Mouse (Mus musculus) kidney, embryonic 15.5 days (tissue): ENCODE measurements at regions not wholly inside any gene's neighbourhood (a gene's known extent, or its start where the extent isn't known, plus 50 kb on each side); places are given as distances from the start of the nearest gene placed in this dataset.

Experiments
- ATAC-seq: fragments of 200-750 bp; cut with Nextera tagmentation; replicated peaks from 2 replicates; pipeline ENCODE4 v1.8.0; 2017; ENCODE audit warnings: moderate TSS enrichment; ENCODE audit not compliant: low FRiP score
- H3K27ac ChIP-seq: fragments of 300-500 bp; sonication (generic); 2 replicates; pipeline ENCODE4 v1.5.1; 2015; ENCODE audit warnings: mild to moderate bottlenecking, inconsistent platforms
- H3K27me3 ChIP-seq: fragments of 300-500 bp; sonication (generic); 2 replicates; pipeline ENCODE4 v1.6.1; 2015; ENCODE audit warnings: inconsistent platforms
- H3K36me3 ChIP-seq: fragments of 300-500 bp; sonication (generic); 2 replicates; pipeline ENCODE4 v1.6.1; 2015; ENCODE audit warnings: inconsistent platforms
- H3K4me1 ChIP-seq: fragments of 300-500 bp; sonication (generic); 2 replicates; pipeline ENCODE4 v1.6.1; 2015; ENCODE audit warnings: inconsistent platforms
- H3K4me2 ChIP-seq: fragments of 300-500 bp; sonication (generic); 2 replicates; pipeline ENCODE4 v1.6.1; 2015; ENCODE audit warnings: moderate library complexity, mild to moderate bottlenecking, inconsistent platforms
- H3K4me3 ChIP-seq: fragments of 300-500 bp; sonication (generic); replicated peaks from 2 replicates; pipeline ENCODE4 v1.5.1; 2015; ENCODE audit warnings: mild to moderate bottlenecking, inconsistent platforms
- H3K9ac ChIP-seq: fragments of 300-500 bp; sonication (generic); 2 replicates; pipeline ENCODE4 v1.6.1; 2015; ENCODE audit warnings: mild to moderate bottlenecking, inconsistent platforms
- H3K9me3 ChIP-seq: fragments of 300-500 bp; sonication (generic); replicated peaks from 2 replicates; pipeline ENCODE4 v1.6.1; 2016; ENCODE audit warnings: inconsistent platforms
- WGBS: fragments of 180-500 bp; shearing (Covaris S2); methylation state at CpG from one replicate; pipeline ENCODE4 v1.1.7; 2015; ENCODE audit warnings: mixed read lengths; 5-methylcytosine and 5-hydroxymethylcytosine counted together

- no peak for ATAC-seq
- WGBS = 85% methylated on average over 5 of the region's 5 CpGs
These were observed 183.5 kb downstream of the Sptssa start for GRCm38 (mm10) chr12:54472881-54473280.

GRCm38 (mm10) chr12:54472407-54472806 lies 184.0 kb downstream of the Sptssa start:
- Histone ChIP-seq H3K4me3 (no peak overlapping the region), H3K27me3 (0 out of 2 replicates have a peak, but pooled peaks cover 9% of the 10 kb centered on the region)
- WGBS = 67% methylated on average over 3 of the region's 3 CpGs

More at GRCm38 (mm10) chr12:54472881-54473280, 183.5 kb downstream of the Sptssa start:
- Histone ChIP-seq H3K4me2 (no peak overlapping the region), H3K27ac (no peak overlapping the region), H3K9ac (no peak overlapping the region), H3K27me3 (0 out of 2 replicates have a peak, but pooled peaks cover 9% of the 10 kb centered on the region), H3K9me3 (no peaks in the 10 kb centered on the region), H3K4me1 (no peaks in the 10 kb centered on the region), H3K36me3 (no peaks in the 10 kb centered on the region), H3K4me3 (no peak overlapping the region)

GRCm38 (mm10) chr12:54467635-54468034 lies 188.7 kb downstream of the Sptssa start:
- H3K36me3 ChIP-seq = no peaks in the 10 kb centered on the region
- no peaks in the 10 kb centered on the region for H3K4me1 ChIP-seq
- no peaks in the 10 kb centered on the region for H3K9me3 ChIP-seq
- 0 out of 2 replicates have a peak, but pooled peaks cover 2% of the 10 kb centered on the region for H3K27me3 ChIP-seq
- H3K4me3 ChIP-seq = no peak overlapping the region
- no peak overlapping the region for H3K4me2 ChIP-seq
- no peak for ATAC-seq
- H3K9ac ChIP-seq = no peak overlapping the region
- 83% methylated on average over 2 of the region's 2 CpGs for WGBS
- H3K27ac ChIP-seq = no peak overlapping the region

More at GRCm38 (mm10) chr12:54472407-54472806, 184.0 kb downstream of the Sptssa start:
- Histone ChIP-seq H3K36me3 (no peaks in the 10 kb centered on the region), H3K9ac (no peak overlapping the region), H3K9me3 (no peaks in the 10 kb centered on the region), H3K4me2 (no peak overlapping the region), H3K27ac (no peak overlapping the region), H3K4me1 (no peaks in the 10 kb centered on the region)
- no peak for ATAC-seq

GRCm38 (mm10) chr12:54463806-54464205 lies 192.6 kb downstream of the Sptssa start:
- H3K4me2 ChIP-seq = no peak overlapping the region
- H3K4me1 ChIP-seq = 0 out of 2 replicates have a peak, but pooled peaks cover 3% of the 10 kb centered on the region
- no peak overlapping the region for H3K4me3 ChIP-seq
- H3K9me3 ChIP-seq = no peaks in the 10 kb centered on the region
- H3K27me3 ChIP-seq = no peaks in the 10 kb centered on the region
- H3K27ac ChIP-seq = no peak overlapping the region
- H3K9ac ChIP-seq = no peak overlapping the region
- H3K36me3 ChIP-seq = no peaks in the 10 kb centered on the region
- ATAC-seq = no peak
- 58% methylated on average over 7 of the region's 7 CpGs for WGBS

- 60% methylated on average over 3 of the region's 3 CpGs for WGBS
- no peak for ATAC-seq
These were observed 195.0 kb downstream of the Sptssa start for GRCm38 (mm10) chr12:54461411-54461810.

GRCm38 (mm10) chr12:54460135-54460523 lies 196.2 kb downstream of the Sptssa start:
- H3K36me3 ChIP-seq = no peaks in the 10 kb centered on the region

More at GRCm38 (mm10) chr12:54461411-54461810, 195.0 kb downstream of the Sptssa start:
- no peak overlapping the region for H3K4me2 ChIP-seq
- H3K27ac ChIP-seq = no peak overlapping the region
- H3K36me3 ChIP-seq = no peaks in the 10 kb centered on the region
- no peaks in the 10 kb centered on the region for H3K27me3 ChIP-seq
- H3K9ac ChIP-seq = no peak overlapping the region
- H3K9me3 ChIP-seq = no peaks in the 10 kb centered on the region
- 0 out of 2 replicates have a peak, but pooled peaks cover 3% of the 10 kb centered on the region for H3K4me1 ChIP-seq
- H3K4me3 ChIP-seq = no peak overlapping the region

GRCm38 (mm10) chr12:54459462-54460134 lies 196.8 kb downstream of the Sptssa start:
- H3K4me1 ChIP-seq = 0 out of 2 replicates have a peak, but pooled peaks cover 3% of the 10 kb centered on the region
- H3K4me3 ChIP-seq = no peak overlapping the region
- H3K9me3 ChIP-seq = no peaks in the 10 kb centered on the region
- no peak overlapping the region for H3K9ac ChIP-seq
- H3K27ac ChIP-seq = no peak overlapping the region
- H3K27me3 ChIP-seq = no peaks in the 10 kb centered on the region
- ATAC-seq = no peak
- H3K4me2 ChIP-seq = no peak overlapping the region
- no peaks in the 10 kb centered on the region for H3K36me3 ChIP-seq
- 75% methylated on average over 11 of the region's 11 CpGs for WGBS

More at GRCm38 (mm10) chr12:54460135-54460523, 196.2 kb downstream of the Sptssa start:
- Histone ChIP-seq H3K27me3 (no peaks in the 10 kb centered on the region), H3K9me3 (no peaks in the 10 kb centered on the region), H3K27ac (no peak overlapping the region), H3K4me3 (no peak overlapping the region), H3K4me2 (no peak overlapping the region), H3K9ac (no peak overlapping the region), H3K4me1 (0 out of 2 replicates have a peak, but pooled peaks cover 3% of the 10 kb centered on the region)
- ATAC-seq = no peak
- WGBS = 72% methylated on average over 7 of the region's 7 CpGs

GRCm38 (mm10) chr12:54456731-54457130 lies 199.6 kb downstream of the Sptssa start:
- Histone ChIP-seq H3K4me1 (0 out of 2 replicates have a peak, but pooled peaks cover 8% of the 10 kb centered on the region), H3K9me3 (no peaks in the 10 kb centered on the region), H3K27me3 (no peaks in the 10 kb centered on the region), H3K36me3 (no peaks in the 10 kb centered on the region), H3K4me3 (no peak overlapping the region), H3K4me2 (no peak overlapping the region), H3K9ac (no peak overlapping the region), H3K27ac (no peak overlapping the region)
- WGBS = 86% methylated on average over 8 of the region's 8 CpGs
- no peak for ATAC-seq

- Histone ChIP-seq H3K4me2 (no peak overlapping the region), H3K36me3 (no peaks in the 10 kb centered on the region), H3K9ac (no peak overlapping the region), H3K27ac (no peak overlapping the region), H3K4me3 (no peak overlapping the region), H3K27me3 (no peaks in the 10 kb centered on the region), H3K4me1 (peaks cover 13% of the 10 kb centered on the region), H3K9me3 (no peaks in the 10 kb centered on the region)
- no peak for ATAC-seq
- WGBS = 60% methylated on average over 10 of the region's 10 CpGs
These were observed 201.8 kb downstream of the Sptssa start for GRCm38 (mm10) chr12:54454606-54455005.

GRCm38 (mm10) chr12:54453343-54453742 lies 203.0 kb downstream of the Sptssa start:
- no peak overlapping the region for H3K9ac ChIP-seq
- H3K4me1 ChIP-seq = peaks cover 15% of the 10 kb centered on the region
- H3K4me3 ChIP-seq = no peak overlapping the region
- WGBS = 42% methylated on average over 4 of the region's 4 CpGs
- H3K9me3 ChIP-seq = no peaks in the 10 kb centered on the region
- ATAC-seq = no peak
- no peak overlapping the region for H3K27ac ChIP-seq
- no peak overlapping the region for H3K4me2 ChIP-seq
- H3K27me3 ChIP-seq = no peaks in the 10 kb centered on the region
- H3K36me3 ChIP-seq = no peaks in the 10 kb centered on the region

GRCm38 (mm10) chr12:54450369-54450768 lies 206.0 kb downstream of the Sptssa start:
- Histone ChIP-seq H3K9me3 (no peaks in the 10 kb centered on the region), H3K27me3 (no peaks in the 10 kb centered on the region), H3K27ac (no peak overlapping the region), H3K4me2 (no peak overlapping the region), H3K9ac (no peak overlapping the region), H3K36me3 (no peaks in the 10 kb centered on the region), H3K4me1 (peaks cover 27% of the 10 kb centered on the region), H3K4me3 (no peak overlapping the region)
- 56% methylated on average over 10 of the region's 10 CpGs for WGBS
- ATAC-seq = no peak

GRCm38 (mm10) chr12:54448221-54448620 lies 208.2 kb downstream of the Sptssa start:
- no peaks in the 10 kb centered on the region for H3K36me3 ChIP-seq
- peaks cover 31% of the 10 kb centered on the region for H3K4me1 ChIP-seq
- WGBS = 22% methylated on average over 2 of the region's 2 CpGs
- H3K27ac ChIP-seq = peak overlapping the region; percentile 49; the same call in 1 of the 2 replicates
- no peaks in the 10 kb centered on the region for H3K9me3 ChIP-seq
- H3K4me2 ChIP-seq = no peak overlapping the region
- ATAC-seq = 0 out of 2 replicates have a peak, but pooled peaks have one; percentile 35
- H3K9ac ChIP-seq = no peak overlapping the region
- no peak overlapping the region for H3K4me3 ChIP-seq
- H3K27me3 ChIP-seq = 0 out of 2 replicates have a peak, but pooled peaks cover 4% of the 10 kb centered on the region
